Comparison of ENCODE assay signal across 9 mouse cellular contexts in the genomic region with DNA sequence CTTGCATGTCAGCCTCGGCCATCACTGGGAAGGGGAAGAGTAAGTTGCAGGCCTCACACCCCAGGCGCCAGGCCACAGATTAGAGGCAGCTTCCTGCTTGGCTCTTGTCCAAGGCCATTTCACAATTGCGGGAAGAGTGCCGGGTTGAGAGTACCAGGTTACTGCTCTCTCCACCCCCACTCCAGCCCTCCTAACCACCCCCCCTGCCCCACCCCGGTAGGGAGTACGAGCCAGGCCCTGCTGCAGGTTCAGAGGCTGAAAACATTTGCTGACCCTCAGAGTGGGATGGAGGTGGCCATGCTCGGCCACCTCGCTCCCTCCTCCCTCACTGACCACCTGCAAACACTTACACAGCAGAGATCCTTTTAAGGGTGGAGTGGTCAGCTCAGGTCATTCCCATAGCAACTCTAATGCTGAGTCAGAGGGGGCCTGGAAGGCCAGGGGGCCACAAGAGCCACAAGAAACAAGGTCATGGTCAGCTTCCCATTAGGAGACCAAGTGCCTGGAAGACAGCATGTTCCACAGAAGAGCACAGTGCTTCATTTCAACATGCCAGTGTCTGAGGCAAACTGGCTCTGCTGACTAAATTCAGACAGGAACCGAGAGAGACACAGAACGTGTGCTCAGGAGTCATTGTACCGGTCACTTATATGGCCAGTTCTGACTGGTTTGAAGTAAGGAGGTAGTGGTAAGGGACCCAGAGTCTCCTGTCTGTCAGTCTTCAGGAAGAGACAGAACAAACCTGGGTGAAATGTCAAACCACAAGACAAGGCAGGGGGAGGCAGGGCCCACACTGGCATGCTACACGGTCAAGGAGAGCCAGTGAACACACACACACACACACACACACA. TPM values are rescaled to one million over a fixed set of nuclear protein-coding genes. Genes with fewer than 3 reads are reported as not detected.
DNase-seq lines count a peak whose midpoint lies in the region; ATAC-seq lines count a peak whose summit lies in the region.
"Had no signal": no experiment of that assay in that cellular context is flagged by ENCODE, and none has a peak within 500 bp of the region (broad histone marks: within the 10 kb centered on the region; RNA-seq: fewer than 3 reads in every experiment).

No protein-coding gene starts in this region.

- intact Hi-C loops in heart, postnatal 10 days (cut with DNase I), result loop anchor here (2.0 kb wide), 2 partner anchors 20 to 58 kb away; a partner anchor contains a TSS

- no peak overlapping the region for H3K4me3 ChIP-seq in midbrain, embryonic 11.5 days (ENCODE audit: low read depth, low read length)
- H3K4me3 ChIP-seq in midbrain, embryonic 16.5 days (ENCODE audit: low read depth, low read length), result no peak overlapping the region
- H3K4me3 ChIP-seq in forebrain, embryonic 13.5 days, result no peak overlapping the region
- H3K4me3 ChIP-seq: neural tube, embryonic 13.5 days had no signal

- H3K27me3 ChIP-seq in midbrain, embryonic 11.5 days (ENCODE audit: control insufficient read depth, insufficient read depth, low read length), result no peaks in the 10 kb centered on the region
- H3K27me3 ChIP-seq in midbrain, embryonic 16.5 days (ENCODE audit: control insufficient read depth, insufficient read depth, low read depth, low read length), result no peaks in the 10 kb centered on the region
- no peaks in the 10 kb centered on the region for H3K27me3 ChIP-seq in forebrain, embryonic 13.5 days
- H3K27me3 ChIP-seq: neural tube, embryonic 13.5 days had no signal

- no peaks in the 10 kb centered on the region for H3K9me3 ChIP-seq in midbrain, embryonic 11.5 days (ENCODE audit: control insufficient read depth, low read length)
- no peaks in the 10 kb centered on the region for H3K9me3 ChIP-seq in midbrain, embryonic 16.5 days (replicated peaks; ENCODE audit: control insufficient read depth, low read length, poor library complexity, severe bottlenecking)
- H3K9me3 ChIP-seq in forebrain, embryonic 13.5 days (replicated peaks), result no peaks in the 10 kb centered on the region
- H3K9me3 ChIP-seq: neural tube, embryonic 13.5 days had no signal

- no peaks in the 10 kb centered on the region for H3K36me3 ChIP-seq in midbrain, embryonic 11.5 days (ENCODE audit: control insufficient read depth, insufficient read depth, low read length)
- H3K36me3 ChIP-seq in midbrain, embryonic 16.5 days (ENCODE audit: control insufficient read depth, insufficient read depth, low read length), result no peaks in the 10 kb centered on the region
- H3K36me3 ChIP-seq in forebrain, embryonic 13.5 days (ENCODE audit: poor library complexity, severe bottlenecking), result no peaks in the 10 kb centered on the region
- H3K36me3 ChIP-seq: neural tube, embryonic 13.5 days had no signal

- H3K9ac ChIP-seq in midbrain, embryonic 11.5 days (ENCODE audit: low read length), result peak overlapping the region; percentile 16; the same call in 1 of the 2 replicates
- H3K9ac ChIP-seq in midbrain, embryonic 16.5 days (ENCODE audit: low read depth, low read length), result no peak overlapping the region
- H3K9ac ChIP-seq in forebrain, embryonic 13.5 days, result no peak overlapping the region
- H3K9ac ChIP-seq: neural tube, embryonic 13.5 days had no signal

- H3K27ac ChIP-seq in midbrain, embryonic 11.5 days (ENCODE audit: low read depth, low read length), result no peak overlapping the region
- no peak overlapping the region for H3K27ac ChIP-seq in midbrain, embryonic 16.5 days (ENCODE audit: low read length)
- H3K27ac ChIP-seq in forebrain, embryonic 13.5 days, result no peak overlapping the region
- H3K27ac ChIP-seq: neural tube, embryonic 13.5 days had no signal

- WGBS in midbrain, embryonic 11.5 days, result 52% methylated on average over 12 of the region's 12 CpGs
- 54% methylated on average over 12 of the region's 12 CpGs for WGBS in midbrain, embryonic 16.5 days
- WGBS in large intestine, adult 2 months, result 19% methylated on average over 12 of the region's 12 CpGs
- 49% methylated on average over 12 of the region's 12 CpGs for WGBS in forebrain, embryonic 13.5 days

- no peak for DNase-seq in midbrain, embryonic 11.5 days (ENCODE audit: low spot score, missing footprints)
- peak; percentile 40 for DNase-seq in brain, adult 2 months (ENCODE audit: low read depth, low spot score)
- peak; percentile 80 to 83 for DNase-seq in heart, postnatal 10 days
- DNase-seq in large intestine, adult 2 months (ENCODE audit: low read depth, low spot score), result peak; percentile 84
- peak; percentile 40 for DNase-seq in testis, postnatal 14 days (ENCODE audit: low spot score)

- no peaks in the 10 kb centered on the region for H3K4me1 ChIP-seq in midbrain, embryonic 11.5 days (ENCODE audit: control insufficient read depth, insufficient read depth, low read length)
- no peaks in the 10 kb centered on the region for H3K4me1 ChIP-seq in midbrain, embryonic 16.5 days (ENCODE audit: control insufficient read depth, insufficient read depth, low read length)
- 0 out of 2 replicates have a peak, but pooled peaks cover 7% of the 10 kb centered on the region for H3K4me1 ChIP-seq in forebrain, embryonic 13.5 days

- H3K4me2 ChIP-seq in midbrain, embryonic 11.5 days, result no peak overlapping the region
- no peak overlapping the region for H3K4me2 ChIP-seq in midbrain, embryonic 16.5 days (ENCODE audit: low read length)
- H3K4me2 ChIP-seq in forebrain, embryonic 13.5 days, result no peak overlapping the region
- H3K4me2 ChIP-seq: neural tube, embryonic 13.5 days had no signal

- ATAC-seq in midbrain, embryonic 11.5 days (ENCODE audit: low FRiP score), result no peak
- ATAC-seq in midbrain, embryonic 16.5 days, result no peak
- ATAC-seq in megakaryocyte progenitor cell, adult 5-6 weeks (replicated peaks; ENCODE audit: poor library complexity), result peak; percentile 45
- no peak for ATAC-seq in forebrain, embryonic 13.5 days

RNA-seq across cellular contexts. Expression of a gene that starts 11.0 kb away (rescaled TPM):
- 281 and 293 TPM in 2 replicates for polyA plus RNA-seq in midbrain, embryonic 11.5 days (2014; fragmentation: Nextera tagmentation; extraction: Ambion mirVana)
- 306 and 312 TPM in 2 replicates for polyA plus RNA-seq in midbrain, embryonic 16.5 days (2015; fragmentation: Nextera tagmentation; extraction: Ambion mirVana)
- 100 to 1,000 TPM; 121 to 126 TPM for total RNA-seq in heart, postnatal 10 days (2021)
- polyA plus RNA-seq in large intestine, adult 2 months (2012; rRNA removed), result 38.4 and 44.8 TPM in 2 replicates
- 166 and 168 TPM in 2 replicates for total RNA-seq in megakaryocyte progenitor cell, adult 5-6 weeks (2015)
- 203 and 225 TPM in 2 replicates for total RNA-seq in megakaryocyte progenitor cell, adult 5-6 weeks (2017)
- 336 and 347 TPM in 2 replicates for polyA plus RNA-seq in forebrain, embryonic 13.5 days (2015; fragmentation: Nextera tagmentation; extraction: Ambion mirVana)

RNA-seq across cellular contexts. Expression of a gene that starts 59.0 kb away (rescaled TPM):
- polyA plus RNA-seq in midbrain, embryonic 11.5 days (2014; fragmentation: Nextera tagmentation; extraction: Ambion mirVana), result 1.8 and 2.8 TPM in 2 replicates
- polyA plus RNA-seq in midbrain, embryonic 16.5 days (2015; fragmentation: Nextera tagmentation; extraction: Ambion mirVana), result 1.2 and 2.0 TPM in 2 replicates
- 10 to 100 TPM; 12.3 to 17.1 TPM for total RNA-seq in heart, postnatal 10 days (2021)
- polyA plus RNA-seq in large intestine, adult 2 months (2012; rRNA removed), result 4.7 and 6.2 TPM in 2 replicates
- total RNA-seq in megakaryocyte progenitor cell, adult 5-6 weeks (2015), result 0.20 and 0.56 TPM in 2 replicates
- 0.51 and 0.71 TPM in 2 replicates for total RNA-seq in megakaryocyte progenitor cell, adult 5-6 weeks (2017)
- polyA plus RNA-seq in forebrain, embryonic 13.5 days (2015; fragmentation: Nextera tagmentation; extraction: Ambion mirVana), result 1.6 and 2.8 TPM in 2 replicates
